Mouse (Mus musculus) liver, embryonic 14.5 days (tissue): ENCODE measurements around the gene Trim72. TPM values are rescaled to one million over a fixed set of nuclear protein-coding genes. Genes with fewer than 3 reads are reported as not detected.
"Not testable (repeated sequence)": the region's sequence is repeated elsewhere in the genome, so short reads cannot be mapped to it uniquely, and the experiment has no call there.

Experiments used
- ATAC-seq: fragments of 200-750 bp; cut with Nextera tagmentation; 2 replicates; pipeline ENCODE4 v1.8.0; 2017; ENCODE audit warnings: moderate number of reproducible peaks, mild to moderate bottlenecking, moderate library complexity; ENCODE audit not compliant: insufficient read depth
- DNase-seq, 3 experiments: peaks; one replicate each; pipeline ENCODE4 v3.0.0-alpha.2; 2012 to 2013; ENCODE audit warnings: low read depth in 3 of 3, low spot score in 3 of 3
- H3K27ac ChIP-seq: fragments of 300-500 bp; sonication (generic); 2 replicates; pipeline ENCODE4 v1.5.1; 2014; ENCODE audit warnings: moderate library complexity, mild to moderate bottlenecking, control low read depth, inconsistent platforms
- H3K27me3 ChIP-seq: fragments of 300-500 bp; sonication (generic); 2 replicates; pipeline ENCODE4 v1.6.1; 2014; ENCODE audit warnings: mild to moderate bottlenecking, low read length, moderate library complexity; ENCODE audit not compliant: control insufficient read depth, insufficient read depth
- H3K36me3 ChIP-seq: fragments of 300-500 bp; sonication (generic); replicated peaks from 2 replicates; pipeline ENCODE4 v1.6.1; 2014; ENCODE audit warnings: low read depth; ENCODE audit not compliant: control insufficient read depth, insufficient read depth
- H3K4me1 ChIP-seq, 2 experiments: fragments of 200-500 bp in 1 of 2; fragments of 300-500 bp in 1 of 2; sonication (generic) in 1 of 2; replicated peaks; 2 replicates each; pipeline ENCODE4 v1.6.1; 2012 to 2014; ENCODE audit warnings: antibody characterized with exemption in 1 of 2, inconsistent platforms in 1 of 2, low read length in 1 of 2; ENCODE audit not compliant: control insufficient read depth in 2 of 2, insufficient read depth in 2 of 2
- H3K4me2 ChIP-seq: fragments of 300-500 bp; sonication (generic); 2 replicates; pipeline ENCODE4 v1.6.1; 2014; ENCODE audit warnings: low read depth, mild to moderate bottlenecking, control low read depth, moderate library complexity
- H3K4me3 ChIP-seq, 2 experiments: fragments of 200-500 bp in 1 of 2; fragments of 300-500 bp in 1 of 2; sonication (generic) in 1 of 2; 2 replicates each; pipeline ENCODE4 v1.5.1; 2012 to 2014; ENCODE audit warnings: low read depth in 2 of 2, low read length in 2 of 2, mild to moderate bottlenecking in 2 of 2, control low read depth in 1 of 2, inconsistent platforms in 1 of 2, moderate library complexity in 1 of 2; ENCODE audit not compliant: insufficient read depth in 1 of 2
- H3K9ac ChIP-seq: fragments of 300-500 bp; sonication (generic); replicated peaks from 2 replicates; pipeline ENCODE4 v1.6.1; 2014; ENCODE audit warnings: mild to moderate bottlenecking, control low read depth, moderate library complexity
- H3K9me3 ChIP-seq: fragments of 300-500 bp; sonication (generic); 2 replicates; pipeline ENCODE4 v1.6.1; 2016; ENCODE audit warnings: low read length, mixed read lengths; ENCODE audit not compliant: control insufficient read depth
- CTCF ChIP-seq: IDR thresholded peaks from 2 replicates; pipeline ENCODE4 v1.5.1; 2016; ENCODE audit warnings: antibody characterized with exemption, low read depth, control low read depth
- EP300 ChIP-seq: IDR thresholded peaks from 2 replicates; pipeline ENCODE4 v1.6.1; 2016; ENCODE audit warnings: antibody characterized with exemption, low read depth
- WGBS: fragments of 180-500 bp; shearing (Covaris S2); extraction: QIAGEN DNeasy Blood & Tissue Kit; methylation state at CpG from one replicate; pipeline ENCODE4 v1.1.7; 2014; ENCODE audit not compliant: insufficient replicate concordance; 5-methylcytosine and 5-hydroxymethylcytosine counted together
- polyA plus RNA-seq, 2 experiments: library from polyadenylated mRNA; depleted of rRNA in 1 of 2; stranded (reverse) in 1 of 2; unstranded in 1 of 2; fragments of >200 nt; fragmentation: Nextera tagmentation in 1 of 2; extraction: Ambion mirVana in 1 of 2; gene quantifications; 2 replicates each; pipeline versions ENCODE4 v1.2.1 to v1.2.3; 2012 to 2014

Trim72 gene
- polyA plus RNA-seq, 2 experiments: 0.03 TPM; not detected in 1

- no peaks in the 10 kb centered on the region for H3K27me3 ChIP-seq
- peaks cover 0 to 4% of the 10 kb centered on the region in 2 experiments; a peak in 2 of 4 replicates for H3K4me1 ChIP-seq
- DNase-seq (no peak), ATAC-seq (no peak)
- H3K36me3 ChIP-seq: no peaks in the 10 kb centered on the region
- H3K4me2 ChIP-seq: no peak overlapping the region
- no peaks in the 10 kb centered on the region for H3K9me3 ChIP-seq
- H3K4me3 ChIP-seq: no peak overlapping the region
- no peak overlapping the region for H3K9ac ChIP-seq
- no peak overlapping the region for H3K27ac ChIP-seq
- TF ChIP-seq EP300: no peak
- TF ChIP-seq CTCF: no peak
- 65% methylated on average over 4 of the region's 4 CpGs for WGBS
These were observed 29.9 kb downstream of the Trim72 start for GRCm38 (mm10) chr7:128033616-128034015.

GRCm38 (mm10) chr7:128042161-128042820 lies 38.5 kb downstream of the Trim72 start:
- peak overlapping the region; percentile 4; the same call in 1 of the 2 replicates for H3K4me2 ChIP-seq
- not testable (repeated sequence) for H3K4me1 ChIP-seq, ATAC-seq, H3K36me3 ChIP-seq, H3K4me3 ChIP-seq, H3K27me3 ChIP-seq, H3K27ac ChIP-seq, DNase-seq, H3K9me3 ChIP-seq, H3K9ac ChIP-seq
- 25% methylated on average over 15 of the region's 15 CpGs for WGBS

- H3K27ac ChIP-seq: no peak overlapping the region
- TF ChIP-seq EP300 (no peak), CTCF (no peak)
- ATAC-seq: no peak
- H3K4me3 ChIP-seq: no peak overlapping the region
- H3K9ac ChIP-seq: no peak overlapping the region
- DNase-seq: no peak
- no peaks in the 10 kb centered on the region for H3K36me3 ChIP-seq
- no peaks in the 10 kb centered on the region for H3K27me3 ChIP-seq
- 56% methylated on average over 4 of the region's 4 CpGs for WGBS
- no peak overlapping the region for H3K4me2 ChIP-seq
- peaks cover 0 to 1% of the 10 kb centered on the region in 2 experiments; a peak in 1 of 4 replicates for H3K4me1 ChIP-seq
- H3K9me3 ChIP-seq: no peaks in the 10 kb centered on the region
These were observed 40.5 kb downstream of the Trim72 start for GRCm38 (mm10) chr7:128044142-128044785.

GRCm38 (mm10) chr7:128045640-128046039 lies 41.9 kb downstream of the Trim72 start:
- no peak overlapping the region for H3K4me3 ChIP-seq
- peaks cover 0 to 5% of the 10 kb centered on the region in 2 experiments; a peak in 2 of 4 replicates for H3K4me1 ChIP-seq
- H3K4me2 ChIP-seq: no peak overlapping the region
- H3K9ac ChIP-seq: no peak overlapping the region
- H3K27me3 ChIP-seq: no peaks in the 10 kb centered on the region
- DNase-seq: no peak
- H3K9me3 ChIP-seq: no peaks in the 10 kb centered on the region
- H3K27ac ChIP-seq: no peak overlapping the region
- H3K36me3 ChIP-seq: no peaks in the 10 kb centered on the region
- WGBS: 28% methylated on average over 2 of the region's 2 CpGs
- ATAC-seq: no peak
- no peak for TF ChIP-seq CTCF

- no peak for ATAC-seq
- H3K4me1 ChIP-seq: peaks cover 0 to 10% of the 10 kb centered on the region in 2 experiments; a peak in 2 of 4 replicates
- H3K9ac ChIP-seq: no peak overlapping the region
- H3K27me3 ChIP-seq: no peaks in the 10 kb centered on the region
- no peak overlapping the region for H3K4me2 ChIP-seq
- no peaks in the 10 kb centered on the region for H3K36me3 ChIP-seq
- no peak overlapping the region for H3K4me3 ChIP-seq
- TF ChIP-seq EP300 (no peak), CTCF (no peak)
- WGBS: 17% methylated on average over 4 of the region's 4 CpGs
- H3K9me3 ChIP-seq: no peaks in the 10 kb centered on the region
- H3K27ac ChIP-seq: no peak overlapping the region
- no peak for DNase-seq
These were observed 45.1 kb downstream of the Trim72 start for GRCm38 (mm10) chr7:128048819-128049218.
